Mouse (Mus musculus): ENCODE measurements at regions not wholly inside any gene's neighbourhood (a gene's known extent, or its start where the extent isn't known, plus 50 kb on each side); places are given as distances from the start of the nearest gene placed in this dataset.
A peak's percentile ranks its signal among the peaks of the same experiment; 100 is the strongest.

DNA sequence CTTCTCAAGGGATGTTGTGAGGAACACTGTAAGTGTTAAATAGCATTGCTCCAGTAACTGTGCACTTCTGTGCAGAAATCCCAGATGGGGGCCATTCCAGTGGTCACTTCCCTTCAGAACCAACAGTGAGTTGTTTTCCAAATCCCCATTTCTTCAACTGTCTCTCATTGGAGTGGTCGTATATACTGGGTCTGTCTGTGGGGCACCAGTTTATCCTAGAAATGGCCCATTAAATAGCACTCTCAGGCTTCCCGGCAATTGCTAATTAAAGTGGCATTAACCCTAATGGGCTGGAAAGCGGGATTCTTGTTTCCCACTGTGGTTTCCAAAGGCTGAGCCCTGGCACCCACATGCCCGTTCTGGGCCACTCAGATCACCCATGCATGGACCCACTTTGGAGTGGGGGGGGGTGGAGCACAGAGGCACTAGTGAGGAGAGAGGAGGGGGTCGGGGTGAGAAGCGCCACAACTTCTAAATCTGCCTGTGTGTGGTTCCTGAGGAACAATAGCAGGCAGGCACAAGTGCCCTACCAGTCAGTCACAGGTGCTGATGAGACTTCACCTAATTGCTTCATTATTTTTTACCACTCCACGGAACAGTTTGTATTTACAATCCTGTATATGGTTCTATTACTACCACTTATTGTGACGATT, 78.1 kb downstream of the Fam204a start:
- intact Hi-C loops (cut with DNase I; ENCODE audit: low total_unique reads): loop anchor here (10.0 kb wide), 1 partner anchor 414 kb away; no protein-coding TSS in a partner anchor

DNA sequence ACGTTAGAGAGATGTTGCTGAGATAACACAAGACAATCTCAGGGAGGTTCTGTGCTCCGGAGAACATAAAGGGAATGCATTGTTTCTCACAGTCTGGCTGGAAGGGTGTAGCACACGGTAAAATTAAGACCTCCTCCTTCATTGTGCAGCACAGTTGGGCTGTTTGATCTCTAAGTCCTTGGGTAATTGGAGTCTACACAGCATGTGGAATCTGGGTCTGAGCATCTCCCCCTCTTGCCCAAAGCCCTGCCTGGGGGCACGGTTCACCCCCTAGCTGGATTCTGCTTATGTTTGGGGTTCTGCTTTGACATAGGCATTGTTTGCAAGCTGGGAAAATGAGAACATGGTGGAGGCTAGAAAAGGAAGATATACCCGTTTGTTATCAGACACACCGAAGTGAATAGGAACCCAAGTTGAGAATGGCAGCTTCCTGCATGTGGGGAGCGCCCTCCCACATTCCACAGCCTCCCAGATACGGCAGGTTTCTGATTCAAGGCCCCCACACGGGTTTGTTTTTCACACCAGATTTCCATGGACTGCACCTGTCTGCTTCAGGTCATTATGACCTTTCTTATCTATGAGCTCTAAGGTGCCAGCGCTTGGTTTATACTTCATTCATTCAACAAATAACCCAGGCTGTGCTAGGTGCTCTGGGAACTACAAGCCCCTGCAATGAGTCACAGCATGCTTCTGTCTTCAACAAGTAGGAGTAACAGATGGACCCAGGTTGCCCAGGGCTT, 79.9 kb downstream of the Fam204a start:
- intact Hi-C loops (cut with DNase I; ENCODE audit: low total_unique reads): loop anchor here (10.0 kb wide), 1 partner anchor 412 kb away; no protein-coding TSS in a partner anchor
- no peak for DNase-seq

More for the DNA sequence above, 78.1 kb downstream of the Fam204a start:
- no peak for DNase-seq

DNA sequence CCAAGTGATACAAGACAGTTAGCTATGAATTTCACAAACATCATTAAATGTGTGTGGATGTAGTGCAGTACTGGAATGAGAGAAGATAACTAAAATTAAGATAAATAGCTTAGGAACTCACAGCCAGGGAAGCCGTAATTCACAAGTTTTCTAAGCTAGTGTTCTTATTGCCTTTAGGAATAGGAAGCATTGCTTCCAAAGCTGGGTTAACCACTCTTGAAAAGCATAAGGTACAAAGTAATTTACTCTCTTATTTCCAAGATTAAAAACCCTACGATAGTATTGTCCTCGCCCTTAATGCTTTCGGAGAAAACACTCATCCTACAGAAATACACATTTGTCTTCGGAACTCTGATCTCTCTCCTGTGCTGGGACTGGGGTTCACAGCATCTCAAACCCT, 81.3 kb downstream of the Fam204a start:
- intact Hi-C loops (cut with DNase I; ENCODE audit: low total_unique reads): loop anchor here (10.0 kb wide), 1 partner anchor 410 kb away; no protein-coding TSS in a partner anchor

DNA sequence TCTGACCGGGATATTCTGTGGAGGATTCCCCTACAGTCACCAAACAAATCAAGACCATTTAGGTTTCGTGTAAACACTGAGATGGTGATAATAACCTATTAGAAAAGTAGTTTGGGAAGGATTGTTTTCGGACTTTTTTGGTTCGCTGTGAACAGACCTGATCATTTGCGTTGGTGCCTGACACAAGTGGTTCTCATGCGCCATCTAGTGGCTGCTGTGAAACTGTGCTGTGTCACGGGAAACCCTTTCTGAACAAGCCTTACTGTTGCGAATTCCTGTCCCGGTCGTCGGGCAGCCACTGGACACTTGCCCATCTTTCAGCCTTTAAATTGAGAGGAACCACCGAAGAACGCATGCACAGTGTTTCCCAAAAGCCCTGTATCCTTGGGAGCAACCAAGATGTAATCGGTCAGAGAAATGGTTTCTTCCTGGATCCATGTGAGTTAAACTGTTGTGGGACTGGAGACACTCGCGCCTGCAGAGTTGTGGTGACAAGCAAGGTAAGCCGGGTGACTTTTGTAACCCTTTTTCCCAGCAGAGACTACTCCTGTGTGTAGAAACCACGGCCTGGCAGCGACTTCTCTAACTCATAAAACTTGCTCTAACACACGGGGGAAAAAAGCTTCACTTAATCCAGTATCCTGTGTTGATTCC, 82.0 kb downstream of the Fam204a start:
- intact Hi-C loops (cut with DNase I; ENCODE audit: low total_unique reads): loop anchor here (5.0 to 10.0 kb wide), 2 partner anchors 410 to 692 kb away; no protein-coding TSS in a partner anchor
- peak; percentile 74 for DNase-seq

More for the DNA sequence above, 81.3 kb downstream of the Fam204a start:
- DNase-seq: no peak

DNA sequence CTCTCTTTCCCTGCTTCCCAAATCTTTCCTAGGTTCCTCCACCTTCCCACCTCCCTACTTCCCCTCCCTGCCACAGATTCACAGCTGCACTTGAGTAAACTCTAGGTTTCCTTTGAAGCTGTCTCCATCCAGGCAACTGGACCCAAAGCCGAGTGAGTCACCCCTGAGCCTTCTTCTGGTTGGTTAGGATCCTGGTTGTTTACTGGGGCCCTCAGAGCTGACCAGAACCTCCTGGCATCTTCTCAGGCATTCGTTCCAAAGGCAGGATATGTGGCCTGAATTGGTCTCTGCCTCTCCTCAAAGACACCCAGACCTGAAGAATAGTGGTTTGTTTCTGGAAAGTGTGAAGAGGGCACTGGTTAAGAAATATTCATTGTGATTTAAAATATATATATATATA, 87.6 kb downstream of the Fam204a start:
- intact Hi-C loops (cut with DNase I; ENCODE audit: low total_unique reads): no loop called here
- peak; percentile 44 for DNase-seq

DNA sequence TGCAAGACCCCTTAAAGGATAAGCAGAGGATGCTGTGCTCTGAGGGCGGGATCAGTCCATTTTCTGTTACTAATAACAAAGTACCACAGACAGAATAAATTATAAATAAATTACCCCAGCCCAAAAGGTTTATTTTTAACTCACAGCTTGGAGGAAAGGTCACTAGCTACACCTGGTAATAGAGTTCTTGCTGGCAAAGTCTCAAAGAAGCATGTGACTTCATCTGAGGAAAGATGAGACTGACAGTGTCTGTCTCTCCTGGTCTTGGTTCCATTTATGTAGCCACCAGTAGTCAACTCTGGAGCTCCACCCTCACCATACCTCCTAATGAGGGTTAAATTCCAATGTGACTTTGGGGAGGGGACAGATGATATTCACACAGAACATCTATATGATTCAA, 90.0 kb downstream of the Fam204a start:
- intact Hi-C loops (cut with DNase I; ENCODE audit: low total_unique reads): no loop called here
- no peak for DNase-seq

DNA sequence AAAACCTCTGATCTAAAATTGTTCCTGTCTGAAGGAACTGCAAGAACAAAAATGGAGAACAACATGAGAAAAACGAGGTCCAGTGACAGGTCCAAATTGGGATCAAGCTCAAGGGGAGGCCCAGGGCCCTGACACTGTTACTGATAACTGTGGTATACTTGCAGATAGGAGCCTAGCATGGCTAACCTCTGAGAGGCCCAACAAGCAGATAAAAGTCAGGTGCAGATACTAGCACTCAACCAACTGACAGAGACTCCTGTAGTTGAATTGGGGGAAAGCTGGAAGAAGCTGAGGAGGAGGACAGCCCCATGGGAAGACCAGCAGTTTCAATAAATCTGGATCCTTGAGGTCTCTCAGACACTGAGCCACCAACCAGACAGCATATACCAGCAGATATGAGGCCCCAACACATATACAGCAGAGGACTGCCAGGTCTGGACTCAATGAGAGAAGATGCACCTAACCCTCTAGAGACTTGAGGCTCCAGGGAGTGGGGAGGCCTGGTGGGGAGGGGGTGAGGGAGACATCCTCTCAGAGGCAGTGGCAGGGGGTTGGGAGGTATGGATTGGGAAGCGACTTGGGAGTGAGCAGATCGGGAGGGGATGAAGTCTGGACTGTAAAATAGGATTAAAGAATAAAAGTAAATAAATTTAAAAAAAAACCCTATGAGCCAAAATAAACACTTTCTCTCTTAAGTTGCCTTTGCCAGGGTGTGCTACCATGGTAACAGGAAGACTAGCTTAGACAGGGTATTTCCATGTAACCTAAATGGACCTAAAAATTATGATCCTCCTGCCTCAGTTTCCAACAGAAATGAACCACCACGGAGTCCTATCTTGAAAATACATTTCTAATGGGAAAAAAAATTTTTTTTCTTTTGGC, 91.8 kb downstream of the Fam204a start:
- intact Hi-C loops (cut with DNase I; ENCODE audit: low total_unique reads): no loop called here

DNA sequence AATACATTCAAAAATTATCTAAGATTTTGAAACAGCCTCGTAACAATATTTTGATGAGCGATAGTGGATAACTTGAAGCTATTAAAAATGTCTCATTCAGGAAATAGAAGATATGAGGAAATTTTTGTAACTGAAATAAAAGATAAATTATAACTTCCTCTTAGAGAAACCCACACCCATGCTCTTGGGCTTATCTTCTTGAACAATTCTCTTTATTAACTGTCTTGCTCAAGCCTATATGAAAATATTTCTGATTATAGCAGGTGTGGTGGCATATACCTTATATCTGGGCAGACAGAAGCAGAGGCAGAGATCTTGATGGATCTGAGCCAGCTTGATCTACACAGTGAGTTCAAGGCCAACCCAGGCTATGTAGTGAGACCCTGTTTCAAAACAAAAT, 96.9 kb downstream of the Fam204a start:
- DNase-seq: no peak
- intact Hi-C loops (cut with DNase I; ENCODE audit: low total_unique reads): no loop called here

More for the DNA sequence above, 91.8 kb downstream of the Fam204a start:
- no peak for DNase-seq

DNA sequence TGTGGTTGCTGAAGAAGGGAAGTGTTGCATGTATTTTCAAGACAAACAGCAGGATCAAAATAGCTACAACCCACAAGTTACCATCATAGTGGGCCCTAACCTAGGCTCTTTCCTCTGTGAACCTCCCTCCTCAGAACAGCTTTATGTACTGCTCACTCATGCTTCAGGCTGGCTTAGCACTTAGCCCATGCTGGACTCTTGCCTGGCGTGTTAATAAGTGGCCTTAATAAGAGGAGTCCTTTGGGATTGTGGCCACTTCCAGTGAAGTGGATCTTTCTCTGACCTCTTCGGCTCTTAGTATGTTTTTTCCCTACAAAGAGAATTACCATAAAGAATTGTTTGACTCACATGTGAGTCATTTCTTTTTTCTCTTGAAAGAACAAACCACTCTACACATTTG, 101.9 kb downstream of the Fam204a start:
- intact Hi-C loops (cut with DNase I; ENCODE audit: low total_unique reads): no loop called here
- DNase-seq: no peak

DNA sequence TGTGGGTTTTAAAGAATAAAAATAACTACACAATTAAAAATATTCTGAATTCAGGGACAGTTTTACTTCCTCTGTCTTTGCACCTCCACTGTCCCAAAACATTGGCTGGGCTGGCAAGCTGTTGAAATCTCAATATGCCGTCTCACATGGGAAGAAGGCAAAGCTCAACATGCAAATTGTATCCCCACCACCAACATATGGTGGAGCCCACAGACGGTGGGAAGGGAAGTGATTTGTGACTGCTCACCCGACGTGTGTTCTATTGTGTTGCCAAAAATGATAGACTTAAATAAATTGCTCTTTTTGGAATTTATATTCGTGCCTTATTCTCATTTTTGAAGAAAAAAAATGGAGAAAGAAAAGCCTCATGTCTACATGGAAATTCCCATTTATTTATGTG, 105.6 kb downstream of the Fam204a start:
- DNase-seq: no peak
- intact Hi-C loops (cut with DNase I; ENCODE audit: low total_unique reads): no loop called here

DNA sequence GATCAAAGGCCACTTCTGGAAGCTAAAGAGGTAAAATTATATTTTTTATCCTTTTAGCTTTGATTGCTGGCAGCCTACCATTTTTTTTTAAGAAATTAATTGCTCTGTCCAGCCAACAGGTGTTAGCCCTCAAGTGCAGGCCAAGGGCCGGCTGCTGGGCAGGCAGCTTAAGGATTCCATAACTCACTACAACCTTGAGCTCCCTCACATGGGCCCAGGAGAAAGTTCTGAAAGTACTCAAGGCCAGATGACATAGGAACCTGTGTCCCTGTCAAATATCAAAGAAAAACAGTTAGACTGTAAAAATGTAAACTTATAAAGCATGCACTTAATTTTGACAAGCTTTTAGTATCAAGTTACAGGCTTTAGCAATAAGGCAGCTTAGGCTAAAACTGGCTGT, 107.5 kb downstream of the Fam204a start:
- DNase-seq: no peak
- intact Hi-C loops (cut with DNase I; ENCODE audit: low total_unique reads): no loop called here

DNA sequence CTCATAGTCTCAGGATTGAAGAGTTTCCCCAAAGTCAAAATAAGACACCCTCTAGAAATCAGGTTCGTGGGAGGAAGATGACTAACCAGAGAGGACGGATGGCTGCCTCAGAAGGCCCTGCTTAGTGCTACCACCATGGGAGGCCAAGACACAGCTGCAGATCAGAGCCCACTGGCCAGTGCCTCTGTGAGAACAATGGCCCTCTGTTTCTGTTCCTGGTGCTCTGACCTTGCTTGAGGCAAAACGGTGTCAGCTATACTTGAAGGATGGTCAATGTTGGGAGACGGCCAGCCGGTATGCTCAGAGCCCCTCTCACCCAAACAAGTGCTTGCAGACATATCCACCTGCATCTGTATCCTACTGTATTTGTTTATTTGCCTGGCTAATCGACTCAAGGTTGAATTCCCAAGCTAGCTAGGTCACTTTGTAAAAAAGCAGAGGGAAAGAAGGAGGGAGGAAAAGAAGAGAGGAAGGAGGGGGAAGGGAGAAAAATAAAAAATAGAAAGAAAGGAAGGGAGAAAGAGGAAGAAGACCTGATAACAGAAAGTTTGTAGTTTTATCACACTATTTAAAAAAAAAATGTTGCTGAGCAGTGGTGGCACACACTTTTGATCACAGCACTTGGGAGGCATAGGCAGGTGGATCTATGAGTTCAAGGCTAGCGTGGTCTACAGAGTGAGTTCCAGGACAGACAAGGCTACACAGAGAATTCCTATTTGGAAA, 112.7 kb downstream of the Fam204a start:
- no peak for DNase-seq
- intact Hi-C loops (cut with DNase I; ENCODE audit: low total_unique reads): no loop called here

DNA sequence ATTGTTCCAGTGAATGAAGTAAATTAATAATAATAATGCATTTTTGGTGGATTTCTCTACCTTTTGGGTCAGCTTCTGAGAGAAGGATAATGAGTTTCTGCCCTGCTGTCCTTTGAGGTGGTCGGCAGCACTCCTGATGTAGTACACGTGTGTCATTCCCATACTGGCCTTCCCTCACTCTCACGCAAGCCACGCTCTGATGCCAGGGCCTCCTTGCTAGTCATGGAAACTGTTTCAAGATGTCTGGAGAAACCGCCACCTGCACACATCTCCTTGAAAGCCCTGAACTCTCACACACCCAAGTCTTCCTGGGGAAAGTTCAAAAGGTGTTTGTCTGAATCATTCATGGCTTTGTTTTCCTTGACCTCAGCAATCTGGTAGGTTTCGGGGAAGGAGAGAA, 116.2 kb downstream of the Fam204a start:
- DNase-seq: no peak
- intact Hi-C loops (cut with DNase I; ENCODE audit: low total_unique reads): no loop called here

DNA sequence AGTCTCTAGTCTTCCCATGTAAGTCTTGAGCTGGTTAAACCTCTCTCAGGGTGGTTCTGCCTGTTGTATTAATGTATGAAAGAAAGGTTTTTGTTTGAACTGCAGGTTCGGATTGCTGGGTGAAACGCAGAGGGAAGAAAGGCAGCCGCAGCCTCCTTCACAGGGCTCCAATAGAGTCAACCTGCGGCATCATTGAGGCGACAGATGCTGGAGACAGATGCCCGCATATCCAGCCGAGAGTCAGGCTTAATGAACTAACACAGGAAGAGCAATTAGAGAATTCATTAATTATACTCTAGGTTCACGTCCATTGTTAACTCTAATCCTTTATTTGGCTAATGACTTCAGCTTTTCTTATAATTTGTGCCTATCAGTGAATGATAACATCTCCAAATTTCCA, 117.0 kb downstream of the Fam204a start:
- DNase-seq: no peak
- intact Hi-C loops (cut with DNase I; ENCODE audit: low total_unique reads): no loop called here

DNA sequence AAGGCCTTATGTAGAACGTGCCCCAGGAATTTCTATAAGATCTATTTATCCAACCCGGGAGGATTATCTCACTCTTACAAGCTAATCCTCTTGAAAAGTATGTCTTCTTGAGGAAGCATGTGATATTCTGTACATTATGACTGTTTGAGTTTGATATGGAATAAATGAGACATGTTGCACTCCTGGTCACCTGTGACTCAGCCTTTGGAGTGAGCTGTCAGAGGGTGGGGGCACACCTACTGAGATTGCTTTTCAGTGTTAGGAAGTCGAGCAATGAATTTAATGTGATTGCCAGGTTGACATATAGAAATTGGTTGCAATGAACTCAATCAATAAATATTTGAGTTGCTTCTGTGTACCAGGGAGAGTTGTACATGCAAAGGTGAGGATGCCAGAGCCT, 128.6 kb downstream of the Fam204a start:
- intact Hi-C loops (cut with DNase I; ENCODE audit: low total_unique reads): no loop called here
- DNase-seq: no peak

DNA sequence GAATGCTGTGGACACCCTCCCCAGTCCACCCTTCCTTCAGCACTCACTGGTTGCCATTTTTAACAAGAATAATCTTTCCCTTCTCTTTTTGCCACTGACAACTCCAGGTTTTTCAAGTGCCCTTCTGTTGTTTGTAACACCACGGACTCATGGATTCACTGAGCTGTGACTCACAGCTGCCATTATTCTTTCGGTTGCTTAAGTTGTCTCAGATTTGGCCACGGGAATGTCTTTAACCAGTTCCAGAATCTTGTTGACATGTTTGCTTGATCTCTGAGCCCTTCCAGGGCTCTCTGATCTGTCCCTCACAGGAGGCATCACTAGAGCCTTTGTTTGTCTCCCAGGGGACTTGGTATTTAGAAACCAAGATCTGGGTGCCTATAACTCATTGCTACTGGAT, 131.5 kb upstream of the Rab11fip2 start:
- intact Hi-C loops (cut with DNase I; ENCODE audit: low total_unique reads): no loop called here
- no peak for DNase-seq

DNA sequence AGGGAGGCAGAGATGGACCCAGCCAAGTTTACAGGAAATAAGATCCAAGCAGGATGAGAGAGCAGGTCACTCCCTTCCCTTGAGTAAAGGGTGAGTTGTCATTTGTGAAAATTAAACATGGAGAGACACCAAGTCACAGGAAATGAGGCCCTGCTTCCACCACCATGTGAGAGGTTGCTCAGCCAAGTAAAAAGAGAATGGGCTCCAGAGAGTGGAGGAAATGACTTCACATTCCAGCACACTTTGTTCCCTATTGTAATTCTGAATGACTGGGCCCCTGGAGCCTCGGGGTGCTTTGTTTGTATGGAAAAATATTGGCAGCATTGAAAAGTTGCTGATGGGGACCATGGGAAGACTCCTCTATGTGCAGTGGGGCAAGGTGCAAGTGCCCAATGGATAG, 129.9 kb upstream of the Rab11fip2 start:
- DNase-seq: no peak
- intact Hi-C loops (cut with DNase I; ENCODE audit: low total_unique reads): no loop called here

DNA sequence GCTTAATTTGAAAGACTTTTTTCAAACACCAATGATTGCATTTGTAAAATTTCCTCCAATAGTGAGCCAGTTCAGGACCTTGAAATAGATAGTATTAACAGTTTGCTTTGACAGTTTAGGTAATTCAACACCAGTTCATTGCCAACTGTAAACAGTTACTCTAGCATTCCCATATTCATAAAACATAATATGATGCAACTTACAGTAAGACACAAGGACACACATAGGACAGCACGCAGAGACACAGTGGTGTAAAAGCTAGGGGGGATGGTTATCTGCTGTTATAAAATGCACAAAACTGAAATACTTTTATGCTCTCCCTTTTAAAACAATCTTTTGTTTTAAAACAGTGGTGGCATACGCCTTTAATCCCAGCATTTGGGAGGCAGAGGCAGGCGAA, 122.7 kb upstream of the Rab11fip2 start:
- no peak for DNase-seq
- intact Hi-C loops (cut with DNase I; ENCODE audit: low total_unique reads): no loop called here
